Mouse (Mus musculus): ENCODE data around the gene H2-Q1.

DNA sequence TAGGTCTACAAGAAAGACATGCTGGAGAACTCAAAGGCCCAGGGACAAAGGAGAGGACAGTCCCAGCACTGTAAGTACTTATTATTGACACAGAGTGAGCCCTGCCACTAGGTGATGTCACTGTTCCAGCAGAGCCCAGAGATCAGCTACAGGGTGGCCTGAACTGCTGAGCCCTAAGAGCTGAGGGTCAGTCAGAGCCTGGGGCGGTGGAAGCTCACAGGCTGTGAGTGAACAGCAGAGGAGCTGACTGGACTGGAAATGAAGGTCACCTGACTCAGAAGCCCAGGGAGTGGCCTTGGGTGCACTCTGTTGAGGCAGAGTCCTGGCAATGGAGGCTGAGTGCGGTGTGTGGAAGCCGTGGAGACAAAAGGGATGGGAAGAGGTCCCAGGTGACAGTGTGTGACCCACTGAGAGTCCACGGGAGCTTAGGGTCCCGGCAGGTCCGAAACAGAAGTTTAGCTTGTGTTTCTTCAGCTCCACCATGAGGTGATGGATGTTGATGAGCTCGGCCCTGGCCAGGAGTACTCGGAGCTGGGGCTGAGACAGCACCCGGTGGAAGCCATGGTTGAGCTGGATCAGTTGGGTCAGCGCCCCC, 16.4 kb upstream of the H2-Q1 start:
- no peak for TF ChIP-seq CTCF (IDR thresholded peaks at IDR 0.05; ENCODE audit: low read depth, low read length)
- TF ChIP-seq POLR2A (IDR thresholded peaks at IDR 0.05; ENCODE audit: borderline replicate concordance, low read depth, low read length), result no peak

Measured in bone marrow macrophage, adult 2 months (primary cell).